ENCODE assay signal across 16 mouse cellular contexts in genomic region chr11:56441071-56441470, GRCm38 (mm10).
DNase-seq lines count a peak whose midpoint lies in the region; ATAC-seq lines count a peak whose summit lies in the region.
"Had no signal": no experiment of that assay in that cellular context is flagged by ENCODE, and none has a peak within 500 bp of the region (broad histone marks: within the 10 kb centered on the region; RNA-seq: fewer than 3 reads in every experiment).

No protein-coding gene starts in this region.

- no peak overlapping the region for H3K4me2 ChIP-seq in kidney, embryonic 14.5 days (replicated peaks; ENCODE audit: low read depth, low read length)
- H3K4me2 ChIP-seq: limb, embryonic 13.5 days; midbrain, embryonic 11.5 days had no signal

- WGBS in kidney, embryonic 14.5 days, result 40% methylated on average over 2 of the region's 2 CpGs

- H3K9ac ChIP-seq in kidney, embryonic 14.5 days (ENCODE audit: low read depth, low read length), result no peak overlapping the region
- H3K9ac ChIP-seq: limb, embryonic 13.5 days had no signal

- no peak overlapping the region for H3K4me3 ChIP-seq in kidney, embryonic 14.5 days (ENCODE audit: low read length)
- H3K4me3 ChIP-seq: layer of hippocampus, adult 2 months; left cerebral cortex, adult 2 months; limb, embryonic 13.5 days had no signal

- no peaks in the 10 kb centered on the region for H3K36me3 ChIP-seq in kidney, embryonic 14.5 days (ENCODE audit: control insufficient read depth, insufficient read depth, low read length)
- H3K36me3 ChIP-seq: limb, embryonic 13.5 days had no signal

- DNase-seq in cerebellum, postnatal 10 days, result peak; percentile 10 to 19
- DNase-seq in kidney, adult 8-10 months, result peak; percentile 5 to 24
- peak; percentile 40 for DNase-seq in NIH3T3 (ENCODE audit: low read depth)
- DNase-seq in kidney, postnatal 14 days, result peak; percentile 29
- DNase-seq in thymus, postnatal 4 days, result no peak
- no peak for DNase-seq in testis, postnatal 10 days (ENCODE audit: low spot score)
- DNase-seq: cerebellum, adult 9-10 months; gastrocnemius, postnatal 14 days; lung, postnatal 36 days; thymus, adult 2 months had no signal

- no peak overlapping the region for H3K27ac ChIP-seq in kidney, embryonic 14.5 days (ENCODE audit: low read depth, low read length)
- H3K27ac ChIP-seq: layer of hippocampus, adult 2 months; left cerebral cortex, adult 2 months; limb, embryonic 13.5 days had no signal

- ATAC-seq in cerebellum, adult (ENCODE audit: insufficient number of reproducible peaks, low FRiP score, low TSS enrichment), result no peak
- ATAC-seq in kidney, embryonic 14.5 days (ENCODE audit: low FRiP score, low TSS enrichment), result no peak

- no peaks in the 10 kb centered on the region for H3K9me3 ChIP-seq in kidney, embryonic 14.5 days (ENCODE audit: control insufficient read depth, low read length)
- H3K9me3 ChIP-seq: limb, embryonic 13.5 days had no signal

- no peaks in the 10 kb centered on the region for H3K27me3 ChIP-seq in kidney, embryonic 14.5 days (ENCODE audit: control insufficient read depth, insufficient read depth, low read length)
- H3K27me3 ChIP-seq: limb, embryonic 13.5 days had no signal

- no peaks in the 10 kb centered on the region for H3K4me1 ChIP-seq in kidney, embryonic 14.5 days (ENCODE audit: control insufficient read depth, insufficient read depth, low read length)
- H3K4me1 ChIP-seq: limb, embryonic 13.5 days had no signal

Comparison
In these comparisons a context has a peak if more than half of its experiments do, and no peak if none do; other contexts are left out.
1. DNase-seq: peak in cerebellum, postnatal 10 days (2 of 2), kidney, adult 8-10 months (2 of 2), NIH3T3 (single experiment) and kidney, postnatal 14 days (single experiment); none in thymus, postnatal 4 days (single experiment) and testis, postnatal 10 days (single experiment).